Mouse (Mus musculus): ENCODE measurements around the gene Ofcc1. TPM values are rescaled to one million over a fixed set of nuclear protein-coding genes. Genes with fewer than 3 reads are reported as not detected.

Ofcc1 gene
- polyA plus RNA-seq, 1 experiment: not detected

GRCm38 (mm10) chr13:40036981-40037765 lies 324.1 kb downstream of the Ofcc1 start:
- Histone ChIP-seq H3K27ac (ENCODE audit: insufficient read depth, low read depth, low read length) (no peak overlapping the region), H3K4me1 (ENCODE audit: control insufficient read depth, insufficient read depth, low read length) (no peaks in the 10 kb centered on the region), H3K4me3 (ENCODE audit: insufficient read depth, low read length) (no peak overlapping the region)
- no peak for TF ChIP-seq CTCF (IDR thresholded peaks at IDR 0.05; ENCODE audit: low read depth, low read length)
- TF ChIP-seq POLR2A (IDR thresholded peaks at IDR 0.05; ENCODE audit: borderline replicate concordance, low read depth, low read length): no peak

- Histone ChIP-seq H3K4me3 (ENCODE audit: insufficient read depth, low read length) (no peak overlapping the region), H3K4me1 (ENCODE audit: control insufficient read depth, insufficient read depth, low read length) (no peaks in the 10 kb centered on the region), H3K27ac (ENCODE audit: insufficient read depth, low read depth, low read length) (no peak overlapping the region)
- TF ChIP-seq POLR2A (IDR thresholded peaks at IDR 0.05; ENCODE audit: borderline replicate concordance, low read depth, low read length) (no peak), CTCF (IDR thresholded peaks at IDR 0.05; ENCODE audit: low read depth, low read length) (no peak)
These were observed 331.8 kb downstream of the Ofcc1 start for GRCm38 (mm10) chr13:40029426-40029825.

DNA sequence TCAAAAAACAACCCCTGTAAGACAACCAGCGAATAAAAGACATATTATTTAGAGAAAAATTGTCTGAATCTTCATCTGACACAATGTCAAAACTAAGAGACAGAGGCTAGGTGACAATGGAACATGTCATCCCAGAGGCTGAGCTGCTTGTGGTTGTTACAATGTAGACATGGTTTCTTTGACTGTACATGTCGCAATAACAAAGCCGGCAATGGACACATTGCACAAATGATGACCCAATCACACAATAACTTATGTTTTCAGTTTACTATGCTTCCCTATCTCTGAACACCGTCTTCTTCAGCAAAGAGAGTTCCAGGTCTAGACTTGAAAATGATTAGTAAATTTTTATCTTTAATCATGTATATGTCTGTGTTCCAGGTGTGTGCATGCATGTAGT lies 332.4 kb downstream of the Ofcc1 start:
- TF ChIP-seq CTCF (IDR thresholded peaks at IDR 0.05; ENCODE audit: low read depth, low read length) (no peak), POLR2A (IDR thresholded peaks at IDR 0.05; ENCODE audit: borderline replicate concordance, low read depth, low read length) (no peak)
- Histone ChIP-seq H3K4me3 (ENCODE audit: insufficient read depth, low read length) (no peak overlapping the region), H3K27ac (ENCODE audit: insufficient read depth, low read depth, low read length) (no peak overlapping the region), H3K4me1 (ENCODE audit: control insufficient read depth, insufficient read depth, low read length) (no peaks in the 10 kb centered on the region)

- no peak for TF ChIP-seq CTCF (IDR thresholded peaks at IDR 0.05; ENCODE audit: low read depth, low read length)
- no peak for TF ChIP-seq POLR2A (IDR thresholded peaks at IDR 0.05; ENCODE audit: borderline replicate concordance, low read depth, low read length)
These were observed 335.4 kb downstream of the Ofcc1 start for GRCm38 (mm10) chr13:40025816-40026215.

DNA sequence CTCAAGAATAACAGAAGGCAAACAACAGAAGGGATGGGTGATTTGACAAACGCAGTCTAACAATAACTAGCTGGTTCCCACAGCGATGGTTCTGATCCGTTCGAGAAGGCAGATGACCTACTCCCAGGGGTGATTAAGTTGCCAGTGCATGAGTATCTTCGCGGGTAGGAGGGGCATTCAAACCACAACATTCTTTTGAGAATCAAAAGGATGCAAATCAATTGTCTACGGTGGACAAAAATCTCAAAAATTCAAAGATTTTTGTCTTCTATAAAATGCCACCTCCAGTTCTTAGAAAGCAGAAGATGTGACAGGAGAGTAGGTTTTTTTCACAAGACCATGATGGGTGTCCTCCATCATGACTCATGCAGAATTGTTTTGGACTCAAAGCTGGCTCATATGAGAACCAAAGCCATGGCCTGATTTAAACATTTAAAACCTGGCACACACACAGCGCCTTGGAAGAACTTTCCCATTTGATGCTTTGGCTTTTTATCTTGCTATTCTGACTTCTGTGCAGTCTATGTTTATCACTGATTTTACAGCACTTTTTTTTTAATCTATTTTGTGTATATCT lies 338.0 kb downstream of the Ofcc1 start:
- Histone ChIP-seq H3K4me3 (ENCODE audit: insufficient read depth, low read length) (no peak overlapping the region), H3K4me1 (ENCODE audit: control insufficient read depth, insufficient read depth, low read length) (no peaks in the 10 kb centered on the region), H3K27ac (ENCODE audit: insufficient read depth, low read depth, low read length) (no peak overlapping the region)
- TF ChIP-seq CTCF (IDR thresholded peaks at IDR 0.05; ENCODE audit: low read depth, low read length): no peak
- TF ChIP-seq POLR2A (IDR thresholded peaks at IDR 0.05; ENCODE audit: borderline replicate concordance, low read depth, low read length): no peak

More at GRCm38 (mm10) chr13:40025816-40026215, 335.4 kb downstream of the Ofcc1 start:
- Histone ChIP-seq H3K27ac (ENCODE audit: insufficient read depth, low read depth, low read length) (no peak overlapping the region), H3K4me1 (ENCODE audit: control insufficient read depth, insufficient read depth, low read length) (no peaks in the 10 kb centered on the region), H3K4me3 (ENCODE audit: insufficient read depth, low read length) (no peak overlapping the region)

DNA sequence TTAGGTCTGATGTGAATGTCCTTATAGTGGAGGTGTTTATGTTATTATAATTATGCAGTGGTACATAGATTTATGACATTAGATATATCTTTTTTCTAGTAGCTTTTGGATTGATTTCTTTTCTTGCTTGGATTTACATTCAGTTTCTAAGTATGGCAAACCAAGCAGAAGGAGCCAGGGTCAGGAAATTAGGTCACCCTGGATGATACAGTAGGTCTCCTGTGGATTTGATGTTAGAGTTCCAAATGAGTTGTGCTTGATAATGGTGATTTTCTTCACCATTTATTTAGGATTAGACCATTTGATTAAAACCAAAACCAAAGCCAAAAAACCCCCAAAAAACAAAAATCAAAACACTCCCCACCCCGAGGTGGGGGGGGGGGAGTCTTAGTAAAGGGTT lies 338.6 kb downstream of the Ofcc1 start:
- TF ChIP-seq CTCF (IDR thresholded peaks at IDR 0.05; ENCODE audit: low read depth, low read length): no peak
- no peak for TF ChIP-seq POLR2A (IDR thresholded peaks at IDR 0.05; ENCODE audit: borderline replicate concordance, low read depth, low read length)
- H3K27ac ChIP-seq (ENCODE audit: insufficient read depth, low read depth, low read length): no peak overlapping the region
- H3K4me1 ChIP-seq (ENCODE audit: control insufficient read depth, insufficient read depth, low read length): no peaks in the 10 kb centered on the region
- H3K4me3 ChIP-seq (ENCODE audit: insufficient read depth, low read length): no peak overlapping the region

GRCm38 (mm10) chr13:40000236-40000635 lies 361.0 kb downstream of the Ofcc1 start:
- TF ChIP-seq POLR2A (IDR thresholded peaks at IDR 0.05; ENCODE audit: borderline replicate concordance, low read depth, low read length) (no peak), CTCF (IDR thresholded peaks at IDR 0.05; ENCODE audit: low read depth, low read length) (no peak)
- no peaks in the 10 kb centered on the region for H3K4me1 ChIP-seq (ENCODE audit: control insufficient read depth, insufficient read depth, low read length)
- no peak overlapping the region for H3K4me3 ChIP-seq (ENCODE audit: insufficient read depth, low read length)
- H3K27ac ChIP-seq (ENCODE audit: insufficient read depth, low read depth, low read length): no peak overlapping the region

- TF ChIP-seq CTCF (IDR thresholded peaks at IDR 0.05; ENCODE audit: low read depth, low read length): no peak
- TF ChIP-seq POLR2A (IDR thresholded peaks at IDR 0.05; ENCODE audit: borderline replicate concordance, low read depth, low read length): no peak
- Histone ChIP-seq H3K27ac (ENCODE audit: insufficient read depth, low read depth, low read length) (no peak overlapping the region), H3K4me3 (ENCODE audit: insufficient read depth, low read length) (no peak overlapping the region), H3K4me1 (ENCODE audit: control insufficient read depth, insufficient read depth, low read length) (no peaks in the 10 kb centered on the region)
These were observed 363.3 kb downstream of the Ofcc1 start for GRCm38 (mm10) chr13:39997901-39998300.

- Histone ChIP-seq H3K4me3 (ENCODE audit: insufficient read depth, low read length) (no peak overlapping the region), H3K4me1 (ENCODE audit: control insufficient read depth, insufficient read depth, low read length) (no peaks in the 10 kb centered on the region), H3K27ac (ENCODE audit: insufficient read depth, low read depth, low read length) (no peak overlapping the region)
- TF ChIP-seq CTCF (IDR thresholded peaks at IDR 0.05; ENCODE audit: low read depth, low read length) (no peak), POLR2A (IDR thresholded peaks at IDR 0.05; ENCODE audit: borderline replicate concordance, low read depth, low read length) (no peak)
These were observed 381.8 kb downstream of the Ofcc1 start for GRCm38 (mm10) chr13:39979294-39980061.

All from bone marrow macrophage, adult 2 months (primary cell).